Mouse (Mus musculus): ENCODE results near the gene Ss18l2.

Gene Ss18l2

DNA sequence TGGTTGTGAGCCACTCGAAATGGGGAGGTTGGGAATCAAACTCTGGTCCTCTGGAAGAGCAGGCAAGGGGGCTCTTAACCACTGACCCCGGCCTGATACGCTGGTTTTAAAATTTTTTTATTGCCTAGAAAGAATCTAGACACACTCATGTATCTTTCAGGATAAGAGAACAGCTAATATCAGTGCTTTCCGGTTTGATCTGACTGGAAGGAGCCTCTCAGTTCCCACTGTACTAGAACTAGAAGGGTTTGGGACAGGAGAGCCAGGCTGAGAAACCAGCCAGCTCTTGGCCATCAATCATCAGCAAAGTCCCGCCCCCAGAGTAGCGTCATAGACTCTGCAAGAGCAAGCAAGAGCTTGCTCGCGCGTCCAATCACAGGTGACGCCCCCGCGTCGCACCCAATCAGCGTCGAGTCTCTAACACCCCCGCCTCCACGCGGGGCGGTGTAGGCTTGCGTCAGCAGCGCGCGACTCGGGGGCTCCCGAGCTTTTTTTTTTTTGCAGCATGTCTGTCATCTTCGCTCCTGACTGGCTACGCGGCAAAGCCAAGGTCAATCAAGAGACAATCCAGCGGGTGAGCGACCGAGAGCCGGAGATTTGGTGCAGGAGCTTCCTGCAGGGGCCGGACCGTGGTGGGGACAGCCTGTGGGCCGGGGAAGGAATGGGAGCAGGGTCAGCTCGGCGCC, at the start of gene Ss18l2:
Ss18l2 (plus strand) TSS at position 432 of the 686 bp plus-strand sequence.
- peak; percentile 99 for DNase-seq (ENCODE audit: low read depth)

DNA sequence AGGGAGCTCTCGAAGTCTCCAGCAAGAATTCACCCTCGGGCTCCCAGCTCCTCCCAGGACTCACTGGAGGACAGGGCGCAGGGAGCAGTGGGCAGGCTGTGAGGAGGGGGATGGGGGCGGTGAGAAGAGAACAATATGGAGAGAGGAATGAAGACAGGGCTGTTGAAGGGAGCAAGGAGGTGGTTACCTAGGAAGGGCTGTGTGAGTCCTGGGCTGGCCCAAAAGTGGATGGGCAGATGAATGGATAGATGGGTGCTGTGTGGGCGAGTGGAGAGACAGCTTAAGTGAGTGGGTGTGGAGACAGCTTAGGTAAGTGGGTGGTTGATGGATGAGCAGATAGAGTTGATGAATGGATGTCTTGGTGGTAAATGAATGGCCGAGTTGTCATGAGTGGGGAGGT, 46.7 kb upstream of the Ss18l2 start:
- no peak for DNase-seq (ENCODE audit: low read depth)

DNA sequence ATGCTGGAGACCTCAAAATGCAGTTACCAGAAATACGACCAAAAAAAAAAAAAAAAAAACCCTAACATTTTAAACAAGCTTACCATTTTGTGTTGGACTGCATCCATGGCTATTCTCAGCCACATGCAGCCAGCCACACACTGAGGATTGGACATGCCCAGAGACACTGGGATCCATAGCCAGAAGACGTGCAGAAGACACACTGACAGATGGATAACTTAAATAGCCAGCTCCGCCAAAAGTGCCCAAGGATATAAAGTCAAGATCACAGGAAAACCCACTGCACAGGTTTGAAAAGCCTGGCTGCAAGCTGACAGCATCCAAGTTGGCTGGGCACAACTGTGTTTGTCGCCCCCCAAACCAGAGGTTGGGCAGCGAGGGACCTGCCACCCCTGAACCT, 46.0 kb upstream of the Ss18l2 start:
- no peak for DNase-seq (ENCODE audit: low read depth)

DNA sequence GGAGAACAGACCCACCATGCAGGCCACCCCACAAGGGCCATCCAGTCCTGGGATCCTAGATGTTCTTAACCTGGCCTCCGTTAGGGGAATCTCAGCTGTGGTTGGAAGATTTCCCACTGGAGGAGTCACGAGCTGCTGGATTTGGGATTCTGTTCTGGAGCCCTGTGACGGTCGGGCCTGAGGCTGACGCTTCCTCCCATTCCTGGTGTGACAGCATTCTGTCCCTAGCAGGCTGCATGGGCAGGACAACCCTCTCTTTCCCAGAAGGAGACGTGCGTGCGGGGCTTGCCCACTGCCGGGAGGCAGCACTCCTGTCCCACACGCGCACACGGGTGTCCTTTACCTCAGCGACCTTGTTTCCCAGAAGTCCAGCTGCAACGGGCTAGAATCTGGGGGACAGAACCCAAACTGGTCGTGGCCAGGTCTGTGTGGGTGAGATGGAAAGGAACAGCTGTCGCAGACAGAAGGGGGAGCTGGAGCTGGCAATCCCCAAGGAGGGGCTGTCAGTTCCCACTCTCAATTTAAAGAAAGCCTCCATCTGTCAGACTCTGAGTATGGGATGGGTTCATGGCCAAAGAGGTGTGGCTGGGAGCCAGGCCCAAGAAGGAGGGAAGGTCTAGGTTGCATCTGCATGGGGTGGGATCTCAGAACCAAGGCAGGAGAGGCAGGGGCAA, 43.0 kb upstream of the Ss18l2 start:
- DNase-seq (ENCODE audit: low read depth), result no peak

DNA sequence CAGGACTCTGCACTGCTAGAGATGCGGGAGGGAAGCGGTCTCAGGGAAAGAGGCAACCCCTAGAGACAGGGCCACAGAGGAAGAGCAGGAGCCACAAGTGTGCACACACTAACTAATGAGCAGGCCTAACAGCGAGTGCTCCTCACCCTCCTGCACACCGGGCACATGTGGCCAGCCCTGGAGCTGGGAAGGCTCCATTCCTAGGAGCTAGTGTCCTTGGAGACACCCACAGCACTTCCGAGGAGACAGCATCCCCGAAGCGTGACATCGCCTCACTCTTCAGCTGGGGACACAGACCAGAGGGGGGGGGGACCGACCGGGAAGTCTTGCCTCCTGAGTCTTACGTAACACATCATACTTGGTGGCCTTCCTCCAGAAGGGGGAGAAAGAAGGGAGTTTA, 42.3 kb upstream of the Ss18l2 start:
- no peak for DNase-seq (ENCODE audit: low read depth)

DNA sequence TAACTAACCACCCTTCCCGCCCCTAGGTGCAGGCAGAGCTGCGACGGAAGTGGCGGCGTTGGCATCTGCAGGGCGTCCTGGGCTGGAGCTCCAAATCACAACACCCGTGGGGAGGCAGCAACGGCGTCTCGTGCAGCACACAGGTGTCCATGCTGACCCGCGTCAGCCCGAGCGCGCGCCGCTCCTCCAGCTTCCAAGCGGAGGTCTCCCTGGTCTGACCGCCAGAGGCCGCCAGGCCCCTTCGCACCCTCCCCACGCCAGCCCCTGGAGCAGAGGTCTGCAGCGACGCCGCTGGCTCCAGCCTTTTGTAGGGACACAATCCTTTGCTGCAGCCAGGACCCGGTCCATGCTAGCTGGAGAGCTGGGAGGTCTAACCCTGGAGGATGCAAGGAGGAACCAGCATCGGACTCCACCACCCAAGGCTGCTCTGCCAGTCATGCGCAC, 40.8 kb upstream of the Ss18l2 start:
- DNase-seq (ENCODE audit: low read depth), result peak; percentile 67

DNA sequence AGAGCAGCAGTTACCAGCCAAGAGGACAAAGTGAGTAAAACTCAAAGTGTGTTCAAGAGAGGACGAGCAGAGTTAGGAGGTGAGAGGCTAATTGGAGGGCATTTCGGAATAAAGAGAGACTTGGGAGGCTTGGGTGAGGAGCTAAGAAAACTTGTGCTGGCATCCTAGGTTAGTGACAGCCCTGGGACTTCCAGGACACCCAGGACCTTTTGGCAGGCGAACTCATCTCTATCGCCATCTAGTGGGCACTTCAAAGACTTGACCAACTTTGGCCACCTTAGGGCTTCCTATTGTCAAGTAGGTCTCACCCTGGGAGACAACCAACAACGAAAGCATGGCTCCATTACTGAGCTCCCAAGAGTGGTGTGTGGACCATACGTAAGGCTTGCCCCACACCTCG, 38.8 kb upstream of the Ss18l2 start:
- peak; percentile 73 for DNase-seq (ENCODE audit: low read depth)

DNA sequence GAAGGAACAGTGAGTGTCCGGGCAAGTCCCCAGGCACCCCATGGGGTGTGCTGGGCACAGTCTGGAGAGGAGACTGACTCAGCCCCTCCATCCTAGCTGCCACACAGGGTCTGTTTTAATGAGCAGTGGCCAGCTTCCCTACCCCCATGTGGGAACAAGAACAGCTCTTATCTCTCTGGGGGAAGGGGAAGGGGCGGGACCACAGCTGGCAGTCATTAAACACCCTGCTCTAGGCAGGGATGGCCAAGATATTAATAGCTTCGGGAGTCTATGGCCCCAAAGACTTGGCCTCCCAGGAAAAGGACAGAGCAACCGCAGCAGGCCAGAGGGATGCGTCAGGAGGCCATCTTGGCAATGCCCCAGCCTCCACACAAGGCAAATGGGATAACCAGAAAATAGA, 37.8 kb upstream of the Ss18l2 start:
- DNase-seq (ENCODE audit: low read depth), result peak; percentile 16

DNA sequence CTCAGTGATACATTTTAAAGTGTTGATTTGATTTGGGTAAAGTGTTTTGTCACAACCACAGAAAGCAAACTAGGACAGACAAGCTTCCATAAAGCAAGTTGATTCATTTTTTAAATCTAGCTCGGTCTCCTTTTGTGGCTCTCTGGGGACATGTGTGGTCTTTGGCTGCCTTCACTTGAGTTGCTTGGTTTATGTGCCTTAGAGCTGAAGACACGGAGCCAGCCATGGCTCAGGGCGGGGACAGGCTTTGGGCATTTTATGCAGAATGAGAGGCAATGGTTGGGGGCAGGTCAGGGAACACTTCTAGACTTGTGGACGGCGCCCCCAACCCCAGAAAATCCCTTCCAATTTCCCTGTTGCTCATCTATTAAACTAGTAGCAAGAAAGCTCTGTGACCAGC, 36.4 kb upstream of the Ss18l2 start:
- peak; percentile 22 for DNase-seq (ENCODE audit: low read depth)

DNA sequence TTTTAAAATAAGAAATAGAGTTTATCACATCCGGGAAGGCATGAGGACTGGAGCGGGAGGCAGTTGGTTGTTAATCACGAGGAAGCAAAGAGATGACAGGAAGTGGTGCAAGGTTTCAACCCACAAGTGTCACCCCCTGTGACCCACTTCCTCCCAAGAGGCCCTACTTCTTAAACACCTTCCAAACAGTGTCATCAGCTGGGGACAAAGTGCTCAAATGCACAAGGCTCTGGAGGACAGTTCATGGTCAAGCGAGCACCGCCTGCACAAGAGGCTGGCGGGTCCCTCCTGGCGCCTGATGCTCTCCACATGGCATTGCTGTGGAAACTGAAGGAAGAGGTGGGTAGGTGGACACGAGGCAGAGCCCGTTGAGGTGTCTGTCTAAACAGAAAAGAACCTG, 35.1 kb upstream of the Ss18l2 start:
- peak; percentile 88 for DNase-seq (ENCODE audit: low read depth)

DNA sequence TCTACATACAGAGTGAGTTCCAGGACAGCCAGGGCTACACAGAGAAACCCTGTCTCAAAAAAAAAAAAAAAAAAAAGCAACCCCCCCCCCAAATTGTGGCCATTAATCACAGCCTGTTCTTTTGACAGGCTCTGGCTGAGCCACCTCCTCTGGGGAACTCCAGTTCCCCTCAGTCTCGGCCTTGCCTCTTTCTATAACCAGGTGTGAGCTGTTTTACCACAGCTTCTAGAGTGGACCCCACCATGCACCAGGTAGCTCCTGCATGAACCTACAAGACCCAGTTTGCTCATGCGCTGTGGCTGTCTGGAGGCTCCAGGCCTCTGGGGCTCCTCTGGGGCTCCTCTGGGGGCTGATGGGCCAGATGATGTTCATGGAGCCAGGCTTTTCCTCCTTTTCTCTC, 34.6 kb upstream of the Ss18l2 start:
- no peak for DNase-seq (ENCODE audit: low read depth)

DNA sequence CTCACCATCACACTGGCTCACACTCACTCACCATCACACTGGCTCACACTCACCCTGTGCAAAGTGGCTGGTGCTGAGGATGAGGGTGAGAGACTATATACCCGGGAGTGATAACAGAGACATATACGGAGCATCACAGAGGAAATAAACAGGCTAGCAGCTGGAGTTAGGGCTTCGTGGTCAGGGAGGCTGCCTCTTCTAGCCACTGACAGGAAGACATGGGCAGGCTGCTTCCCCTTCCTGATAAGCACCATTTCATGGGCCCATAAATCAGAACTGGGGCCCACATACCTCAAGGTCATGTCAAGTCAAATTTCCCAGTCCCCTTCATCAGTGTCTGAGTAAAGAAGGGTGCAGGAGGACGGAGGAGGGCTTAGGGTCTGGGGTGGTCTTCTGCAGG, 33.1 kb upstream of the Ss18l2 start:
- peak; percentile 56 for DNase-seq (ENCODE audit: low read depth)

DNA sequence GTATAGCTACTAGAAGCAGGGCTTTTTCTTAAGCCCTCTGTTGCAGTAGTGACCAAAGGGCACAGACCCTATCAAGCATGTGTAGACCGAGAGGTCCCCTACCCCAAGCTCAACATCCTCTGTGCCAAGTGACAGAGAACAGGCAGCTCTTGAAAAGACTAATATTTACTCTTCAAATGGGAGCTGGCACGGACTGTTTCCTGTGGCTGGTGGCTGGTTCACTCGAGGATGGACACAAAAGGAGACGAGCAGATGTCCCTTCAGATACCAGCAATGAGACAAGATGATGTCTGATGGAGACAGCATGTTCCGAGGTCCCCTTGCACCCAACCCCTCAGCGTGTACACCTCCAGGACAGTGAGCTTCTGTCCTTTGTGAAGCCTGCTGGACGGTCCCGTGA, 32.7 kb upstream of the Ss18l2 start:
- no peak for DNase-seq (ENCODE audit: low read depth)

DNA sequence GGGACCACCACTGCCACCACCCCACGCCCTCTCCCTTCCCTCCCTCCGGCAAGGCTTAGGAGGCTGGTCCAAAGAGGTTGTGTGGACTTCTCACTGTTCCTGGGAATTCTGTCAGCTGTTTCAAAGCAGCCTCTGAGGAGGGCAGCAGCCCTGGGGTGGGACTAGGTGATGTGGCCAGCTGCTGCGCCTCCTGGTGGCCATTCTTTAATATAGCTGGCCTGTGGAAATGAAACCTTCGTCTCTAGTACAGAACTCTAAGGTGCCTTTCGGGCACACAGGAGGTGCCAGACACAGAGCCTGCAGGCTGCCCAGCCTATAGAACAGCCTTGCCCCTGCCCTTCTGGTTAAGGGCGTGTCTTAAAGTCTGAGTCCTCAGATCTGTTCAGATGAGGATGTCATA, 30.6 kb upstream of the Ss18l2 start:
- peak; percentile 81 for DNase-seq (ENCODE audit: low read depth)

DNA sequence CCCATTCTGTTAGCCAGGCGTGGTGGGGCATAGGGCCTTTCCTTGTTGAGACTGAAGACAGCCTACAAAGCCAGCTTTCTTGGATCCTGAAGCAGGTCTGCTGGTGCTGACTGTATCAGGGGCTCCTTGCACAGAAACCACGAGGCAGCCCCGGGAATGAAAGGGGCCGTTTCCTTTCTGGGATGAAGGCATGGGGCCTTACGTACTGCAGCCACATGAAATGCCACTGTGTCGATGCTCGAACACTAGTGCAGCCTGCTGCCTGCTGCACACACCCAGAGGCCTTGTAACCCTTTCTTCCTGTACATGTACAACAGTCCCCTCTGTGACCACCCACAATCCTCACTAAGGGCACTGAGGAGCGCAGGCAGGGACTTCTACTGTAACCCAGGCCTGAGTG, 28.9 kb upstream of the Ss18l2 start:
- DNase-seq (ENCODE audit: low read depth), result peak; percentile 62

DNA sequence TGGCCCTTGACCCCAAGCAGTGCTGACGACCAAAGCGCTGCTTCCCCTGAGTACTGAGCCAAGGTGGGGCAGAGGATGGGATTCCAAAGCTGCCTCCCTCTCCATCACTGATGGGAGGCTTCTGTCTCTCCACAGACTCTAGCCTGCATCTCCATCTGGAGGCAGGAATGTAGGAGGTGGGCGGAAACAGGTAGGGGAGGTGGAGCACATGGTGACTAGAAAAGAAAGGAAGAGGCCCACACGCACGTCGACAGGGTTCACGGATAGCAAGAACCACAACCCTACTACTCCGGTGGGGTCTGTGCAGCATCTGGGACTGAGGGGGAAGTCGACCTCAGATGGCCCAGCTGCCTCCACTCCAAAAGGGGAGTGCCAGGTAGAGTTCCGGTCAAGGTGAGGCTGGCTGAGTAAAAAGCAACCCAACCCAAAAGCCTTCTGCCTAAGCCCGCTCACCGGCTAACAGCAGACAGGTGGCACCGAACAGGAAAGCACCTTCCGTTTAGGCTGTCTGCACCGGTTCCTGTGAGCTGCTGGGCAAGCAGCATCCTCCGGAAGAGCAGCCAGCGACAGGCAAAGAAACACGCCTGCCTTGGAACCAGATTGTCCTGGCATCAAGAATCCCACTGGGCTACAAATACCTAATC, 28.0 kb upstream of the Ss18l2 start:
- DNase-seq (ENCODE audit: low read depth), result peak; percentile 83

DNA sequence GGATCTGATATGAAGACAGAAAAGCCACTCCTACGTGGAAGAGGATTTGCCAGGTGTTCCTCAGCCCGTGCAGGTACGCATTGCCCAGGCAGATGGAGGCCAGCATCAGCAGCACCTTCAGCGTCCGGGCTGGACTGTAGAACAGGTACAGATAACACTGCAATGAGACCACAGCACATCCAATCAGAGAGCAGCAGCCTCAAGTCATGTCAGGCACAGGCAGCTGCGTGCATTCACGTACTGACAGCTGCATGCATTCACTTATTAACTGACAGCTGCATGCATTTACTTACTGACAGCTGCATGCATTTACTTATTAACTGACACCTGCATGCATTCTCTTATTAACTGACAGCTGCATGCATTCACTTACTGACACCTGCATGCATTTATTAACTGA, 25.4 kb upstream of the Ss18l2 start:
- no peak for DNase-seq (ENCODE audit: low read depth)

DNA sequence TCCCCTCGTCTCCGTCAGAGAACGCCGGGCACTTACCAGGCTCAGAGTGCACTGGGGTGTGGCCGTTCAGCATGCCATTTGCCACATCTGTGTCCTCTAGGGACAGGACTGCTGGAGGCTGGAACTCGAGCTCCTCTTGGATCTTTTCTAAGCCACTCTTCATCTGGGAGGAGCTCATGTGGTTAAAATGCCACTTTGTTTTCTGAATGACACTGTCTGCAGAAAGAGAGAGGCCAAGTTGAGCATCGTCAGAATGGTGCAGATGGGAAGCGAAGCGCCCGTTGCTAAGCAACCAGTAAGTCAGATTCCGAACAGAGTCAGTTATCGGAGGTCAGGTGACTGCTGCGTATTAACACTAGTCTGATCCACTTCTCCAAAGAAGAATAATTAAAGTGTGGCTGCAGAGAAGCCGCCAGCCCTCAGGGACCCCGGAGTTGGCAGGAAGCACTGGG, 19.9 kb upstream of the Ss18l2 start:
- no peak for DNase-seq (ENCODE audit: low read depth)

DNA sequence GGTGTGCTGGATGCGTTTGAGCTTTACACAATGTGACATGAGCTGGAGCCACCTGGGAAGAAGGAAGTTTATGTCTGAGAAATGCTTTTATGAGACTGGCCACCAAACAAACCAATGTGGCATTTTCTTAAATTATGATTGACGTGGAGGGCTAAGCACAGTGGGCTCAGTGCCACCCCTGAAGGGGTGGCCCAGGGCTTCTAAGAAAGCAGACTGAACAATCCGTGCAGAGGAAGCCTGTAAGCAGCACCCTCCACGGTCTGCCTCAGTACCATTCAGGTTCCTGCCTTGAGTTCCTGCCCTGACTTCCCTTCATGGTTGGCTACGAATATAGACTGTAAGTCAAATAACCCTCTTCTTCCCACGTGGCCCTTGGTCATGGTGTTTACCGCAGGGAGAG, 19.4 kb upstream of the Ss18l2 start:
- DNase-seq (ENCODE audit: low read depth), result no peak

DNA sequence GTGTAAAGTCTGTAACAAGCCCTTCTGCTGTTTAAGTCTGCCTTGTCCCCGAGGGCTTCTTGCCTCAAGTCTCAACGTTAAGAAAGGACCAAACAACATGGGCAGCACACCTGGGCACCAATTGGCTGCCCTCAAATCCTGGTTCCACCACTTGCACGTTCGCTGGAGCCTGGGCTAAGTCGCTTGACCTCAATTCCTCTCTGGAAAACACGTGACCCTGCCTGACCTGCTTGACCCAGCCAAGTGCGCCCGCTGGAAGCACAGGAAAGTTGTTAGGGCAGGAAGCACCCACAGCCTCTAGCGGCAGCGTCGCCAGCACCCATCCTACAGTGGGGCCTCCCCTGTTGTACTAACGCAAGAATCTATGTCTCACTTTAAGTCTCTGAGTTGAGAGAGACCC, 15.4 kb upstream of the Ss18l2 start:
- DNase-seq (ENCODE audit: low read depth), result no peak

DNA sequence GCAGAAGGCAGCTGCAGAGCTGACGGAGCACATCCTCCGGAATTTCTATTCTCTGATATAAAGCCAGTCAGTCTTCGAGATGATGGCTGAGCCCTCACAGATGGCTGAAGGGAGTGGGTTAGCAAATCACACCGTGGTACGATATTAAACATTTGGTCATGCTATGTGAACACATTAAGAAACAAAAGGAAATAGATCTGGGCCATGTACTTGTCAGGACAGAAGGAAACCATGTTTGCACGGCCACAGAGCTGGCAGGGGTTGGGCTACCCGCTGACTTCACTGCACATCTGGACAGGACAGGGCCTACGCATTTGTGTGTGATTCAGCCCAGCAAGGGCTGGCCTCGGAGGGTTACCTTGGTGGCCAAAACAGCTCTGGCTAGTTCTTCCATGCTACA, 13.5 kb upstream of the Ss18l2 start:
- DNase-seq (ENCODE audit: low read depth), result no peak

DNA sequence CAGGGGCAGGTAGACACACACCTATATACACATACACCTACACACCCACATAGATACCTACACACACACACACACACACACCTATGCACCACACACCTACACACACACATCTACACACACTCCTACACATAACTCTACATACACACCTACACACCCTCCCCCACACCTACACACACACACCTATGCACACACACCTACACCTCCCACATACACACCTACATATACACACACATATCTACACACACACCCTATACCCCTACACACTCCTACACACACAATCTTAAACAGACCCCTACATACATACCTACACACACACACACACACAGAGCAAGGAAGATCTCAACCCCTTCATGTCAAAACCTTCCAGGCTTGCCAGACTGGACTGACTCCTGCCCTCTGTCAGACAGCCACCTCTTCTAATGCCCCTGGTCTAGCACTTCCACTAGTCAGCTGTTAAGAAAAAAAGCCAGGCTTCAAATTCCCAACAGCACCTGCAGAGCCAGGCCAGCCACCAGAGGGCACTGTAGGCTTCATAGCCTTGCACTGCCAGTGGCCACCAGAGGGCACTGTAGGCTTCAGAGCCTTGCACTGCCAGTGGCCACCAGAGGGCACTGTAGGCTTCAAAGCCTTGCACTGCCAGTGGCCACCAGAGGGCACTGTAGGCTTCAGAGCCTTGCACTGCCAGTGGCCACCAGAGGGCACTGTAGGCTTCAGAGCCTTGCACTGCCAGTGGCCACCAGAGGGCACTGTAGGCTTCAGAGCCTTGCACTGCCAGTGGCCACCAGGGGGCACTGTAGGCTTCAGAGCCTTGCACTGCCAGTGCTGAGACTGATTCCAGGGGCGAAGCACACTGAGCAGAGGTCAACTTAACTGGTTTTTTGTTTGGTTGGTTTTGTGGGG, 12.7 kb upstream of the Ss18l2 start:
- DNase-seq (ENCODE audit: low read depth), result peak; percentile 92

Data from naive thymus-derived CD4-positive, alpha-beta T cell, adult 2 months (primary cell).